Mouse (Mus musculus): Measurements from ENCODE around the gene Cdpf1. TPM values are rescaled to one million over a fixed set of nuclear protein-coding genes. Genes with fewer than 3 reads are reported as not detected.
"Not testable (repeated sequence)": the region's sequence is repeated elsewhere in the genome, so short reads cannot be mapped to it uniquely, and the experiment has no call there.

The Cdpf1 gene
- polyA plus RNA-seq, 1 experiment from 2014 or later: 25.8 TPM

DNA sequence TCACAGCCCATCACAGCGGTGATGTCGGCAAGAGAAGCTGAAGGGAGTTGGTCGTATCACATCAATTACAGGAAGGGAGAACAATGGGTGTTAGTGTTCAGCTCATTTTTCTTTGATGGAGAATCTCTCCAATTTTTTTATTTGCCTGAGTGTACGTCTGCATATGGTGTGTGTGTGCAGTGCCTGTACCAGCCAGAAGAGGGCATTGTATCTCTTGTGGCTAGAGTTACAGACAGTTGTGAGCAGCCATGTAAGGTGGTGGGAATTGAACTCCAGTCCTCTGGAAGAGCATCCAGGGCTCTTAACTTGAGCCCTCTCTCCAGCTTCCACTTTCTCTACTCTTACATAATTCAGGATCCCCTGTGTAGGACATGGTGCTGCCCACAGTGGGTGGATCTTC lies 28.4 kb downstream of the Cdpf1 start:
- no peaks in the 10 kb centered on the region for H3K9me3 ChIP-seq (ENCODE audit: control insufficient read depth, low read length)
- H3K4me3 ChIP-seq (ENCODE audit: low read depth, low read length): no peak overlapping the region
- H3K36me3 ChIP-seq (ENCODE audit: control insufficient read depth, insufficient read depth, low read length): no peaks in the 10 kb centered on the region
- no peaks in the 10 kb centered on the region for H3K27me3 ChIP-seq (ENCODE audit: control insufficient read depth, insufficient read depth, low read length)
- 88% methylated on average over 4 of the region's 4 CpGs for WGBS
- no peak overlapping the region for H3K4me2 ChIP-seq (ENCODE audit: low read depth)
- DNase-seq (ENCODE audit: low spot score): no peak
- no peaks in the 10 kb centered on the region for H3K4me1 ChIP-seq (ENCODE audit: control insufficient read depth, insufficient read depth, low read length)
- no peak overlapping the region for H3K9ac ChIP-seq (ENCODE audit: low read length)
- H3K27ac ChIP-seq (ENCODE audit: low read depth, low read length): no peak overlapping the region
- no peak for ATAC-seq (ENCODE audit: insufficient read depth, low FRiP score, low TSS enrichment)

DNA sequence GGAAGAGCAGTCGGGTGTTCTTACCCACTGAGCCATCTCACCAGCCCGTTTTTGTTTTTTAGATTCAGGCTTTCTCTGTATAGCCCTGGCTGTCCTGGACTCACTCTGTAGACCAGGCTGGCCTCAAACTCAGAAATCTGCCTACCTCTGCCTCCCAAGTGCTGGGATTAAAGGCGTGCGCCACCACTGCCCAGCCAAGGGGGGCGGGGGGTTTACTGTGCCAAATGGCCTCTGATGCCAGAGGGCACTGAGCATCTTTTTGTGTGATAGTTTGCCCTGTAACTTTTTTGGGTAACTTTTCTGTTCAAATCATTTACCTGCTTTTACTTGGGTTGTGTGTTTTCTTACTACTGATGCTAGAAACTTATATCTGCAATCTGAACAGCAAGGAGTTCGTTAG lies 32.6 kb downstream of the Cdpf1 start:
- not testable (repeated sequence) for H3K9ac ChIP-seq (ENCODE audit: low read length); H3K4me1 ChIP-seq (ENCODE audit: control insufficient read depth, insufficient read depth, low read length); DNase-seq (ENCODE audit: low spot score); H3K4me2 ChIP-seq (ENCODE audit: low read depth); H3K9me3 ChIP-seq (ENCODE audit: control insufficient read depth, low read length); H3K36me3 ChIP-seq (ENCODE audit: control insufficient read depth, insufficient read depth, low read length); ATAC-seq (ENCODE audit: insufficient read depth, low FRiP score, low TSS enrichment); H3K27me3 ChIP-seq (ENCODE audit: control insufficient read depth, insufficient read depth, low read length); H3K4me3 ChIP-seq (ENCODE audit: low read depth, low read length); H3K27ac ChIP-seq (ENCODE audit: low read depth, low read length)
- WGBS: 94% methylated on average over 6 of the region's 6 CpGs

DNA sequence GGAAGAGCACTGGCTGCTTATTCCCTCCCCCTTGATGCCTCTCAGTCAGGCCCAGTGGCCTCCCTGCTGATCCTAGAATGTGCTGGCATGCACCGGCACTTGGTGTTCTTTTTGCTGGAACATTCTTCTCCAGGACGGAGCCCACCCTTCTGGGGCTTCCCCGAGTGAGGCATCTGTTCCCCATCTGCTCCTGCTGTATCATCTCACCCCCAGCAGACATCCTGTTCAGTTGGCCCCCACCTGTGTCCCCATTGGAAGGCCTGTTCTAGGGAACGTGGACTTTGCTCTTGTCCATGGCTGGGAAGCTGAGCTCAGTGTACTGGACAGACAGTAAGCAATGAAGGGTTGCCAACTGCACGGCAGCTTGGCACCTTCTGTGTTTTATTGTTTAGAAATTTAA lies 34.7 kb downstream of the Cdpf1 start:
- no peaks in the 10 kb centered on the region for H3K4me1 ChIP-seq (ENCODE audit: control insufficient read depth, insufficient read depth, low read length)
- H3K27ac ChIP-seq (ENCODE audit: low read depth, low read length): no peak overlapping the region
- H3K4me3 ChIP-seq (ENCODE audit: low read depth, low read length): no peak overlapping the region
- H3K4me2 ChIP-seq (ENCODE audit: low read depth): no peak overlapping the region
- ATAC-seq (ENCODE audit: insufficient read depth, low FRiP score, low TSS enrichment) (no peak), DNase-seq (ENCODE audit: low spot score) (no peak)
- no peaks in the 10 kb centered on the region for H3K27me3 ChIP-seq (ENCODE audit: control insufficient read depth, insufficient read depth, low read length)
- H3K9me3 ChIP-seq (ENCODE audit: control insufficient read depth, low read length): no peaks in the 10 kb centered on the region
- H3K9ac ChIP-seq (ENCODE audit: low read length): no peak overlapping the region
- 79% methylated on average over 5 of the region's 5 CpGs for WGBS
- no peaks in the 10 kb centered on the region for H3K36me3 ChIP-seq (ENCODE audit: control insufficient read depth, insufficient read depth, low read length)

DNA sequence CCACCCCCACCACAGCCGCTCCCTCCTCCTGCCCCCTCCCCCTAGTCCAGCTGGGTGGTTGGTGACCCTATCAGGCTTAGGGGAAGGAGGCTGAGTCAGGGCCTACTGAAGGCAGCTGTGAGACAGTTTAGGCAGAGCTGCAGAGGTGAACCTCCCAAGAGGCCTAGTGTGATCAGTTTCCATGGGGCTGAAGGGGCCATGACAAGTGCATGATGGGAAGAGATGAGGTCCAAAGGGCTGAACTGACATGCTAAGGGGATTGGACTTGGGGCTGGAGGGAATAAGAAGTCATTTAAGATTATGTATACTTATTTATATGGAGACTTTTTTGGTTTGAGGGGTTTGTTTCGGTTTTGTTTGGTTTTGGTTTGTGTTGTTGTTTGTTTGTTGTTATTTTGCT lies 35.3 kb downstream of the Cdpf1 start:
- Histone ChIP-seq H3K36me3 (ENCODE audit: control insufficient read depth, insufficient read depth, low read length) (no peaks in the 10 kb centered on the region), H3K4me3 (ENCODE audit: low read depth, low read length) (no peak overlapping the region), H3K4me1 (ENCODE audit: control insufficient read depth, insufficient read depth, low read length) (no peaks in the 10 kb centered on the region), H3K9me3 (ENCODE audit: control insufficient read depth, low read length) (no peaks in the 10 kb centered on the region), H3K27ac (ENCODE audit: low read depth, low read length) (no peak overlapping the region), H3K9ac (ENCODE audit: low read length) (no peak overlapping the region), H3K4me2 (ENCODE audit: low read depth) (no peak overlapping the region), H3K27me3 (ENCODE audit: control insufficient read depth, insufficient read depth, low read length) (no peaks in the 10 kb centered on the region)
- WGBS: 73% methylated on average over 2 of the region's 2 CpGs
- ATAC-seq (ENCODE audit: insufficient read depth, low FRiP score, low TSS enrichment) (no peak), DNase-seq (ENCODE audit: low spot score) (no peak)

DNA sequence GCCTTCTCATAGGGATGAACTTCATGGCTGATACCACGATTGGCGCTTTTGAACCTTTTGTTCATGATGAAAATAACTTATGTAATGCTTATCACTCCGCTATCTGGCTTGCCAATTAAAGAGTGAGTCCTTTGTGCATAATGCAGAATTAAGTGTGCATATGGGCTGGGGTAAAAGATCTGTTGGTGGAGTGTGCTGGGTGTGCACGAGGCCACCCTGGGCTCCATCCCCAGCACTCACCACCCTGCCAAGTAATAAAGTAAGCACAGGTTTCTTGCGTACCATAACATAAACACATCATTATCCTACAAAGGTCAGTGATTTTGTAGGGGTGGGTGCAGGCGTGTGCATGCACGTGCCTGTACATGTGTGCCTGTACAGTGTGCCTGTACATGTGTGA lies 36.5 kb downstream of the Cdpf1 start:
- ATAC-seq (ENCODE audit: insufficient read depth, low FRiP score, low TSS enrichment) (no peak), DNase-seq (ENCODE audit: low spot score) (no peak)
- H3K4me1 ChIP-seq (ENCODE audit: control insufficient read depth, insufficient read depth, low read length): no peaks in the 10 kb centered on the region
- H3K9ac ChIP-seq (ENCODE audit: low read length): no peak overlapping the region
- no peaks in the 10 kb centered on the region for H3K9me3 ChIP-seq (ENCODE audit: control insufficient read depth, low read length)
- 87% methylated on average over 7 of the region's 7 CpGs for WGBS
- no peak overlapping the region for H3K4me2 ChIP-seq (ENCODE audit: low read depth)
- H3K36me3 ChIP-seq (ENCODE audit: control insufficient read depth, insufficient read depth, low read length): no peaks in the 10 kb centered on the region
- H3K27me3 ChIP-seq (ENCODE audit: control insufficient read depth, insufficient read depth, low read length): no peaks in the 10 kb centered on the region
- H3K4me3 ChIP-seq (ENCODE audit: low read depth, low read length): no peak overlapping the region
- no peak overlapping the region for H3K27ac ChIP-seq (ENCODE audit: low read depth, low read length)

DNA sequence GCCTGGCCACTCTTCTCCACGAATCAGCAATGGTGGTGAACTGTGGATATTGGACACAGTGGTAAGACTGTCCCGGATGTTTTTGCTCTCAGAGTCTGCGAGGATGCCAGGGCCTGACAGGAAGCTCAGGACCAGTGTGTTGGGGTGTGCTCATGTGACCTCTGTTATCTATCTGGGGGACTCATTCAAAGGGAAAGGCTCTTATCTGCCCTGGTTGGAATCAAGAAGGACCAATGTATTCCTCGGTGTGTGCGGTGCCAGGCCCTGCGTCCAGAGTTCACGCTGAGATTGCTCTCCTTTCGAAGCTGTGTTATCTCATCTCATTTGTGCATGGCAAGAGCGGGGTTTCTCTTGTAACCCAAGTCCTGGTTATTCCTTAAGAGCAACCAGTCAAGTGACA lies 37.1 kb downstream of the Cdpf1 start:
- DNase-seq (ENCODE audit: low spot score): no peak
- Histone ChIP-seq H3K4me2 (ENCODE audit: low read depth) (no peak overlapping the region), H3K9me3 (ENCODE audit: control insufficient read depth, low read length) (no peaks in the 10 kb centered on the region), H3K4me3 (ENCODE audit: low read depth, low read length) (no peak overlapping the region), H3K27ac (ENCODE audit: low read depth, low read length) (no peak overlapping the region), H3K36me3 (ENCODE audit: control insufficient read depth, insufficient read depth, low read length) (no peaks in the 10 kb centered on the region), H3K4me1 (ENCODE audit: control insufficient read depth, insufficient read depth, low read length) (no peaks in the 10 kb centered on the region), H3K9ac (ENCODE audit: low read length) (no peak overlapping the region), H3K27me3 (ENCODE audit: control insufficient read depth, insufficient read depth, low read length) (no peaks in the 10 kb centered on the region)
- no peak for ATAC-seq (ENCODE audit: insufficient read depth, low FRiP score, low TSS enrichment)
- 90% methylated on average over 9 of the region's 9 CpGs for WGBS

DNA sequence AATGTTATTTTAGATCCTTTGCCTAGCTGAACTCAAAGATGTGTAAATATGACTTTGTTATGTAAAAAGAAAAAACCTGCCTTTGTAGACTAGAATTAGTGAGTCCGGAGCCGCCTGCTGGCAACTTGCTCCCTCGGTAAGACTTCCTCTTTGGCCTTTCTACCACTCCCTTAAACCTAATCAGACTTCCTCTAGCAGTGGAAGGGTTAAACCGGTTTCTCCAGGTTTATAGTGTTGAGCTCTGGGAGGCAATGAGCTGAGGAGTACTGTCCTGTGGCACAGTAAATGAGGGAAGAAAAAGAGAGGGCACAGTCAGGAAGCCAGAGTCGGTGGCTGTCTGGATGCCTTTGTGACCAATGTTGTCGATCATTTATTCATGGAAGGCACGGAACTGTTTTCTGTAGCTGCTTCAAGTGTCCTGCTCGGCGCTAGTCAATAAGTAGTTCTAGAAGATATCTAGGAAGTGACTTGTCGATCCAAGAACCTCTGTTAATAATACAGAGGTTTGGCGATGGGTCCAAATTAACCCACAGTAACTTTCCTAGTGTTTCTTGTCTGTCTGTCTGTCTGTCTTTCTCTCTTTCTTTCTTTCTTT lies 39.3 kb downstream of the Cdpf1 start:
- H3K27ac ChIP-seq (ENCODE audit: low read depth, low read length): no peak overlapping the region
- WGBS: 80% methylated on average over 11 of the region's 11 CpGs

DNA sequence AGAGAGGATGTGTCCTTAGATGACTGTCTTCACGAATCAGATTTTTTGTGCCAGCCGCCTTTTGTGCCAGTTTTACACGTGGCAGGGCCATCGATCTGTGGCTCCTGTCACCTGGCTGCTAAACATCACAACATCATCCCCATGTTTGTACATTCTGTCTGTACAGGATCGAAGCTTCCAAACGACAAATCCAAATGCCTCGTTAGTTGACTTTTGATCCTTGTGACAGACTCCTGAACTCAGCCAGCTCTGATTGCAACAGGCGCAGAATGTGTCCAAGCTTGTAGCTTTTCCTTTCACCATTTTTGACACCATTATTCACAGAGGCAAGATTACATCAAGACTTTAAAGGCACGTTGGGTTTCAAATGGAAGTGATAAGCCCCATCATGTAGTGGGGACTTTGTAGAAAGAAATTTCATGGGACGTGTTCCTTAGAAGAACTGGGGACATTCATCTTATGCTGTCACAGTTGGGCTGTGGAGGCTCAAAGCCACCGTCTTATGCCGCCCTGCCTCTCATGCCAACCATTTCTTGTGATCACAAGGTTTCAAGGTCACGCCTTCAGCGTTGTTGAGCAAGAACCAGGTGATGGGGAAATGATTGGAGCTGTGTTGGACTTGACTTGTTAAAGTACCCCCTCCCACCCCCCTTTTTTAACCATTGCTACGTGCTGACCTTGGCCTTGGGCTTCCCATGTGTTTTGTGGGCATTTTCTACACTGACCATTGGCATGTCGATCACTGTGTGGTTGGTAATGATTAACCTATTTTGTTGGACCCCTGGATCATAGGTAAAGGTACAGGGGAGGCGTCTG lies 40.0 kb downstream of the Cdpf1 start:
- ATAC-seq (ENCODE audit: insufficient read depth, low FRiP score, low TSS enrichment): no peak
- no peak overlapping the region for H3K4me2 ChIP-seq (ENCODE audit: low read depth)
- 85% methylated on average over 17 of the region's 17 CpGs for WGBS

More for the DNA sequence above, 39.3 kb downstream of the Cdpf1 start:
- no peaks in the 10 kb centered on the region for H3K27me3 ChIP-seq (ENCODE audit: control insufficient read depth, insufficient read depth, low read length)
- ATAC-seq (ENCODE audit: insufficient read depth, low FRiP score, low TSS enrichment) (no peak), DNase-seq (ENCODE audit: low spot score) (no peak)
- no peak overlapping the region for H3K4me2 ChIP-seq (ENCODE audit: low read depth)
- H3K4me1 ChIP-seq (ENCODE audit: control insufficient read depth, insufficient read depth, low read length): no peaks in the 10 kb centered on the region
- no peak overlapping the region for H3K4me3 ChIP-seq (ENCODE audit: low read depth, low read length)
- no peaks in the 10 kb centered on the region for H3K36me3 ChIP-seq (ENCODE audit: control insufficient read depth, insufficient read depth, low read length)
- H3K9me3 ChIP-seq (ENCODE audit: control insufficient read depth, low read length): no peaks in the 10 kb centered on the region
- H3K9ac ChIP-seq (ENCODE audit: low read length): no peak overlapping the region

DNA sequence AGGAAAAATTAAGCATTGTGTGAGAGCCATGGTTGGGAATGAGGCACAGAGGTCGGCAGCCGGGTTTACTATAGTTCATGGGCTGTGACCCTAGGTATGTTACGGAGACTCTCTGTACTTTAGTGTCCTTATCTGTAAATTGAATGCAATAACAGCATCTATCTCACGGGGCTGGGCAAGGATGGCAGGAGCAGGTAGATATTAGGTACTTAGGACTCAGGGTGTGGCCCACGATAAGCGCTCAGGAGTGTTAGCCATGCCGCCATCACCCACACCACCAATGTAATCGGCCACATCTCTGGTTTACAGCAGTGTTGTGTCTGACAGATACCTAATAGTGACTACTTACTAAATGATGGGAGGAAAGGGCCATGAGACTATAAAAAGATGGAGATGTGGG lies 42.5 kb downstream of the Cdpf1 start:
- H3K27ac ChIP-seq (ENCODE audit: low read depth, low read length): no peak overlapping the region
- no peaks in the 10 kb centered on the region for H3K4me1 ChIP-seq (ENCODE audit: control insufficient read depth, insufficient read depth, low read length)
- no peaks in the 10 kb centered on the region for H3K27me3 ChIP-seq (ENCODE audit: control insufficient read depth, insufficient read depth, low read length)
- H3K9me3 ChIP-seq (ENCODE audit: control insufficient read depth, low read length): no peaks in the 10 kb centered on the region
- no peak overlapping the region for H3K4me2 ChIP-seq (ENCODE audit: low read depth)
- H3K9ac ChIP-seq (ENCODE audit: low read length): no peak overlapping the region
- whole genome bisulfite sequencing: 92% methylated on average over 8 of the region's 8 CpGs
- no peak for ATAC-seq (ENCODE audit: insufficient read depth, low FRiP score, low TSS enrichment)
- DNase-seq (ENCODE audit: low spot score): no peak
- no peak overlapping the region for H3K4me3 ChIP-seq (ENCODE audit: low read depth, low read length)
- no peaks in the 10 kb centered on the region for H3K36me3 ChIP-seq (ENCODE audit: control insufficient read depth, insufficient read depth, low read length)

More for the DNA sequence above, 40.0 kb downstream of the Cdpf1 start:
- H3K27ac ChIP-seq (ENCODE audit: low read depth, low read length): no peak overlapping the region
- H3K36me3 ChIP-seq (ENCODE audit: control insufficient read depth, insufficient read depth, low read length): no peaks in the 10 kb centered on the region
- H3K4me3 ChIP-seq (ENCODE audit: low read depth, low read length): no peak overlapping the region
- H3K27me3 ChIP-seq (ENCODE audit: control insufficient read depth, insufficient read depth, low read length): no peaks in the 10 kb centered on the region
- H3K9ac ChIP-seq (ENCODE audit: low read length): no peak overlapping the region
- no peak for DNase-seq (ENCODE audit: low spot score)
- no peaks in the 10 kb centered on the region for H3K9me3 ChIP-seq (ENCODE audit: control insufficient read depth, low read length)
- no peaks in the 10 kb centered on the region for H3K4me1 ChIP-seq (ENCODE audit: control insufficient read depth, insufficient read depth, low read length)
